Mouse (Mus musculus) embryonic facial prominence, embryonic 13.5 days (tissue): ENCODE data around the gene Slc25a16. TPM values are rescaled to one million over a fixed set of nuclear protein-coding genes. Genes with fewer than 3 reads are reported as not detected.

Source experiments
- ATAC-seq: fragments of 200-750 bp; cut with Nextera tagmentation; 2 replicates; pipeline ENCODE4 v1.8.0; 2017; ENCODE audit warnings: low read depth; ENCODE audit not compliant: insufficient number of reproducible peaks, insufficient read depth, low FRiP score, low TSS enrichment
- H3K27ac ChIP-seq: fragments of 300-500 bp; sonication (generic); 2 replicates; pipeline ENCODE4 v1.5.1; 2015; ENCODE audit warnings: moderate library complexity, mild to moderate bottlenecking, inconsistent platforms
- H3K27me3 ChIP-seq: fragments of 300-500 bp; sonication (generic); 2 replicates; pipeline ENCODE4 v1.6.1; 2015; ENCODE audit warnings: mild to moderate bottlenecking, inconsistent platforms
- H3K36me3 ChIP-seq: fragments of 300-500 bp; sonication (generic); 2 replicates; pipeline ENCODE4 v1.6.1; 2015; ENCODE audit warnings: mild to moderate bottlenecking, inconsistent platforms
- H3K4me1 ChIP-seq: fragments of 300-500 bp; sonication (generic); 2 replicates; pipeline ENCODE4 v1.6.1; 2015; ENCODE audit warnings: inconsistent platforms
- H3K4me2 ChIP-seq: fragments of 300-500 bp; sonication (generic); 2 replicates; pipeline ENCODE4 v1.6.1; 2015; ENCODE audit warnings: moderate library complexity, mild to moderate bottlenecking, inconsistent platforms
- H3K4me3 ChIP-seq: fragments of 300-500 bp; sonication (generic); 2 replicates; pipeline ENCODE4 v1.5.1; 2015; ENCODE audit warnings: mild to moderate bottlenecking, inconsistent platforms
- H3K9ac ChIP-seq: fragments of 300-500 bp; sonication (generic); 2 replicates; pipeline ENCODE4 v1.6.1; 2015; ENCODE audit warnings: mild to moderate bottlenecking, inconsistent platforms
- H3K9me3 ChIP-seq: fragments of 300-500 bp; sonication (generic); 2 replicates; pipeline ENCODE4 v1.6.1; 2016; ENCODE audit warnings: inconsistent platforms
- WGBS: fragments of 180-500 bp; shearing (Covaris S2); methylation state at CpG from one replicate; pipeline ENCODE4 v1.1.7; 2015; ENCODE audit warnings: mixed read lengths; 5-methylcytosine and 5-hydroxymethylcytosine counted together
- polyA plus RNA-seq: library from polyadenylated mRNA; unstranded; fragments of >200 nt; fragmentation: Nextera tagmentation; extraction: Ambion mirVana; gene quantifications from 2 replicates; pipeline ENCODE4 v1.2.1, GENCODE M21; 2015

Gene Slc25a16
- polyA plus RNA-seq, 1 experiment from 2014 or later, result 11.5 TPM

DNA sequence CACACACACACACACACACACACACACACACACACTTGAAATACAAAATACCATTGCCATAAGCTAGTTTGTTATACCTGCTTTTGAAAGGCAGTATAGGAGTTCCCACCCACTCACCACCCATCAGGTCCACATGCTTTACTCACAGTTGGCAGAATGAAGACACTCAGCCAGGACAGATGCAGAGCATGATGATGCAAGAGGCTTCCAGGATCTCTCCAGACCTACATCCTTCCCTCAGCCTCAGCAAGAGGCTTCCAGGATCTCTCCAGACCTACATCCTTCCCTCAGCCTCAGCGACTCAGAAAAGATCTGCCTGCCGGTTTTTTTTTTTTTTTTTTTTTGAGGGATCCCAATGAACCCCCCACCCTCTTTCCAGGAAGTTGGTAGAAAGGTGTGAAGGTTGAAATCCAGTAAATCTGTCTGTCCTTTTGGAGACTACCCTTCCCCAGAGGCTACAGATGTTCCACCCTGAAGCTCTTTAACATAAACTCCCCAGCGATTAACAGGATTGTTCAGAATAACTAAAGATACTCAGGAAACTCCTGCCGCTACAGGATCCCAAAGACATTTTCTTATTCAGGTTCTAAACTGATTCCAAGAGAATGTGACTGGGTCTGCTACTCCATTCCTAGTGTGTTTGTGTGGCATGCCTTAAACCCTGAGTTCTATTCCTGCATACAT is 27.7 kb upstream of the Slc25a16 start:
- no peaks in the 10 kb centered on the region for H3K9me3 ChIP-seq
- no peak overlapping the region for H3K9ac ChIP-seq
- 33% methylated on average over 4 of the region's 4 CpGs for WGBS
- H3K27me3 ChIP-seq, result no peaks in the 10 kb centered on the region
- H3K4me1 ChIP-seq, result no peaks in the 10 kb centered on the region
- no peaks in the 10 kb centered on the region for H3K36me3 ChIP-seq
- H3K4me3 ChIP-seq, result no peak overlapping the region
- H3K4me2 ChIP-seq, result no peak overlapping the region
- ATAC-seq, result no peak
- no peak overlapping the region for H3K27ac ChIP-seq

DNA sequence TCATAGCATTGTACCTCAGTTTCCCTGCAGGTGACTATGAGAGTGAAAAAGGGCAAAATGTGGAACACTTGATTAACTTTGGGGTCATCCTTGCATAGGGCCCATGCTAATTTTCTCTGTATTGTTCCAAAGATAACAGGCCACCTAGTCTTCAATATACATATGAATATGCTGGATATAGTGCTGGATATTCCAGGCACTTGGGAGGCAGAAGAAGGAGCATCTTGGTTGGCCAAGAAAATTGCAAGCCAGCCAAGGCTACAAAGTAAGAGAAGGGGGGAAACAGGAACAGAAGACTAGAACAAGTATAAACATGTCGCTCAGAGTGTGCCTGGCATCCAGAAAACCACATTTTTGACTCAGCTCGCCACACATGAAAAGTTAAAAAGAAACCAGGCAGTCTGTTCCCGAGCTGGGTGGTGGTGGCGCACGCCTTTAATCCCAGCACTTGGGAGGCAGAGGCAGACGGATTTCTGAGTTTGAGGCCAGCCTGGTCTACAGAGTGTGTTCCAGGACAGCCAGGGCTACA is 27.0 kb upstream of the Slc25a16 start:
- no peaks in the 10 kb centered on the region for H3K9me3 ChIP-seq
- H3K27me3 ChIP-seq, result no peaks in the 10 kb centered on the region
- WGBS, result 50% methylated on average over 6 of the region's 6 CpGs
- ATAC-seq, result no peak
- H3K27ac ChIP-seq, result no peak overlapping the region
- no peaks in the 10 kb centered on the region for H3K4me1 ChIP-seq
- H3K4me2 ChIP-seq, result no peak overlapping the region
- H3K36me3 ChIP-seq, result no peaks in the 10 kb centered on the region
- H3K4me3 ChIP-seq, result no peak overlapping the region
- no peak overlapping the region for H3K9ac ChIP-seq

DNA sequence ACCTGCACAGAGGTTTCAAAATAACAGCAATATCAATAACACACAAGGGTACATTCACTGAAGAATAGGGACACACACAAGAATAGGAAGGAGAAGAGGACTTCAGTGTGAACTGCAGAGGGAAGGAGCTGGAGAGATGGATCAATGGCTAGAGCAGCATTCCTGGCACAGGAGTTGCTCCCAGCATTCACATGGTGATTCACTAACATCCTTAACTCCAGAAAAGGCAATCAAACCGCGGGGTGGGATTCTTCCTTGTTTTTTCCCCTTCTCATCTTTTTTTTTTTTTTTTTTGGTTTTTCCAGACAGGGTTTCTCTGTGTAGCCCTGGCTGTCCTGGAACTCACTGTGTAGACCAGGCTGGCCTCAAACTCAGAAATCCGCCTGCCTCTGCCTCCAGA is 26.0 kb upstream of the Slc25a16 start:
- WGBS, result 75% methylated on average over 3 of the region's 3 CpGs
- no peak for ATAC-seq
- Histone ChIP-seq H3K27me3 (no peaks in the 10 kb centered on the region), H3K9ac (no peak overlapping the region), H3K9me3 (no peaks in the 10 kb centered on the region), H3K4me1 (no peaks in the 10 kb centered on the region), H3K36me3 (no peaks in the 10 kb centered on the region), H3K4me3 (no peak overlapping the region), H3K4me2 (no peak overlapping the region), H3K27ac (no peak overlapping the region)

DNA sequence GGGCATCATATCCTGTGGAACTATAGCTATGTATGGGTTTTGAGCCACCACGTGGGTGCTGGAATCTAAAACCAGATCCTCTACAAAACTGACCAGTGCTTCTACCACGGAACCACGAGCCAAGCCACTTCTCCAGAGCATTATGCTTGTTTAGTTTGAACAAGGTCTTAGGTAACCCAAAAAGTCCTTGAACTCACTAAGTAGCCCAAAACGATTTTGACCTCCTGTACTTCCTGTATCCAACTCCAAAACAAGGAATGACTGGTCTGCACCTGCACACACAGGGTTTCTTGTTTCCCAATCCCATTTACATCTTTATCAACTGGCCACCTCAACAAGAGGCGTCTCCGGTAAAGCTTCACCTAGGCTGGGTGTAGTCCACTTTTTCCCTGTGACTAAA is 25.0 kb upstream of the Slc25a16 start:
- 75% methylated on average over 6 of the region's 6 CpGs for WGBS
- no peak for ATAC-seq
- H3K36me3 ChIP-seq, result no peaks in the 10 kb centered on the region
- no peaks in the 10 kb centered on the region for H3K4me1 ChIP-seq
- H3K9ac ChIP-seq, result no peak overlapping the region
- no peak overlapping the region for H3K27ac ChIP-seq
- H3K27me3 ChIP-seq, result no peaks in the 10 kb centered on the region
- no peak overlapping the region for H3K4me3 ChIP-seq
- H3K9me3 ChIP-seq, result no peaks in the 10 kb centered on the region
- H3K4me2 ChIP-seq, result no peak overlapping the region

DNA sequence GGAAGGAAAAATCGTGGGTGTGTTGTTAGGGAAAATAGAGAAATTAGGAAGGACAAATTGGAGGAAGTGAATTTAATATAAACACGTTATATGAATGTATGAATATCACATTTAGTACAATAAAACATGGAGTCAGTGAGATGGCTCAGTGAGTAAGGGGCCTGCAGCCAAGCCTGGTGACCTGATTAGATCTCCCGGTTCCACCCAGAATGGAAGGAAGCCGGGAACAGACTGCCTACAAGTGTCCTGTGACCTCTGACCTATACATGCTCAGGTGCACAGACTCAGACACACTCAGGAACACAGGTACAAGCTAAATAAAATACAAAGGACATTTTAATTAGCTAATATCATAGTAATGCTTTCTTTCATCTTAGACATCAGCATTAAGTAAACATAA is 24.4 kb upstream of the Slc25a16 start:
- H3K4me1 ChIP-seq, result no peaks in the 10 kb centered on the region
- H3K9ac ChIP-seq, result no peak overlapping the region
- no peak overlapping the region for H3K4me2 ChIP-seq
- 68% methylated on average over 4 of the region's 4 CpGs for WGBS
- H3K36me3 ChIP-seq, result no peaks in the 10 kb centered on the region
- no peak overlapping the region for H3K4me3 ChIP-seq
- H3K27me3 ChIP-seq, result no peaks in the 10 kb centered on the region
- H3K27ac ChIP-seq, result no peak overlapping the region
- no peak for ATAC-seq
- H3K9me3 ChIP-seq, result no peaks in the 10 kb centered on the region

DNA sequence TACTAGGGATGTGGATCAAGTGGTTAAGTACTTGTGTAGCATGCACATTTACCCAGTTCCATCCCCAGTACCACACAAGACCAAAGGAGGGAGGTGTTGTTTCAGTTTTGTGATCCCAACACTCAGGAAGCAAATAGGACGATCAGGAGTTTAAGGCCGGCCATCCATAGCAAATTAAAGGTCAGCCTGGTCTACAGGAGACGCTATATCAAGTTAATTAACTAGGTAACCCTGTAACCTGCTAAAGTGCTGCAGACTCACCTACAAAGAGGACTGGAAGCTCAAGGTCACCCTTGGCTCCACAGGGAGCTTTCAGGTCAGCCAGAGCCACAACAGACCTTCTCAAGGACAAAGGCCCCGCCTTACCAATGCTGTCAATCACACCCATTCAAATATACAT is 23.7 kb upstream of the Slc25a16 start:
- no peak overlapping the region for H3K27ac ChIP-seq
- H3K9me3 ChIP-seq, result no peaks in the 10 kb centered on the region
- no peaks in the 10 kb centered on the region for H3K36me3 ChIP-seq
- 65% methylated on average over 4 of the region's 4 CpGs for WGBS
- H3K4me2 ChIP-seq, result no peak overlapping the region
- H3K4me1 ChIP-seq, result no peaks in the 10 kb centered on the region
- H3K9ac ChIP-seq, result no peak overlapping the region
- H3K4me3 ChIP-seq, result no peak overlapping the region
- H3K27me3 ChIP-seq, result no peaks in the 10 kb centered on the region
- ATAC-seq, result no peak

DNA sequence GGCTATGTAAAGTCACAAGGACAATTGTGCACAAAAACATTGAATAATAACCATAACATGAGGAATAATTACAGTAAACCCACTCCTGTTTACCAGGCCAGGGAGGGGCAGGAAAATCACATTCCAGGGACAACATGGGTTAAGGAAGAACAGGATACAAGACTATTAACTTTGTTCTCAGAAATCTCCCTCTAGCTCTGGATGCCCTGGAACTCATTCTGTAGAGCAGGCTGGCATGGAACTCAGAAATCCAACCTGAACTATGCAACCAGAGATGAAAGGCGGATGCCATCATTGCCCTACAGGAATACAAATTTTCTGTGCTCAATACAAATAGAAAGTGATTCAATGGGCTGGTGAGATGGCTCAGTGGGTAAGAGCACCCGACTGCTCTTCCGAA is 23.0 kb upstream of the Slc25a16 start:
- WGBS, result 95% methylated on average over 3 of the region's 3 CpGs
- ATAC-seq, result no peak

DNA sequence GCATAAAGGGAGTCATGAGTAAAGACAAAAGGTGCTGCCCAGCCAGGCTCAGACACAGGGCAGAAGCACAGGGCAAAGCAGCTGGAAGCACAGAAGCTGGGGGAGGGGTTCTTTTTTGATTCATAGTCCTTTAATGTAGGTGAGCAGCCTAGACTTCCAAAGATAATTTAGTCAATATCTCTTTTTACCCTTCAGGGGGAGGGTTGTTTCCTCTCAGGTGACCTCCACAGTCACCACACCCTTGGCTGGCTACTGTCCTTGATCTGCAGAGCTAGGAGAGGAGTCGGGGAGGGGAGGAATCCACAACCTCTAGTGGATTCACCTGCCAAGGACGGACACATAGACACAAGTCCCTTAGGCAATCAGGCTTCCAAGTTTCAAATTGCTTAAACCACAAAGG is 22.4 kb upstream of the Slc25a16 start:
- Histone ChIP-seq H3K4me1 (no peaks in the 10 kb centered on the region), H3K36me3 (no peaks in the 10 kb centered on the region), H3K4me3 (no peak overlapping the region), H3K27me3 (no peaks in the 10 kb centered on the region), H3K9me3 (no peaks in the 10 kb centered on the region), H3K4me2 (no peak overlapping the region), H3K27ac (no peak overlapping the region), H3K9ac (no peak overlapping the region)
- no peak for ATAC-seq
- 63% methylated on average over 2 of the region's 2 CpGs for whole genome bisulfite sequencing

More for the DNA sequence above, 23.0 kb upstream of the Slc25a16 start:
- H3K4me1 ChIP-seq, result no peaks in the 10 kb centered on the region
- H3K27me3 ChIP-seq, result no peaks in the 10 kb centered on the region
- no peak overlapping the region for H3K27ac ChIP-seq
- no peak overlapping the region for H3K9ac ChIP-seq
- H3K4me2 ChIP-seq, result no peak overlapping the region
- H3K9me3 ChIP-seq, result no peaks in the 10 kb centered on the region
- no peaks in the 10 kb centered on the region for H3K36me3 ChIP-seq
- H3K4me3 ChIP-seq, result no peak overlapping the region

DNA sequence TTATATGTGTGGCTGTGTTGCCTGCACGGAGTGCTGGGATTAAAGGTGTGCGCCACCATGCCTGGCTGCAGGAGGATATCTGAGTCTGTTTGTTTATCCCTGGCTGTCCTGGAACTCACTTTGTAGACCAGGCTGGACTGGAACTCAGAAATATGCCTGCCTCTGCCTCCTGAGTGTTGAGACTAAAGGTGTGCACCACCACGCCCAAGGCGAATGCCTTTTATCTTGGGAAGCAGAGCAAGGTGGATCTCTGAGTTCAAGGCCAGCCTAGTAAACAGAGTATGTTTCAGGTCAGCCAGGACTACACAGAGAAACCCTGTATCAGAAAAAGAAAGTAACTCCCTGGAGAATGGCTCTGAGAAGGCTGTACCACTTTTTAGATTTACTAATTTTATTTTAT is 20.3 kb upstream of the Slc25a16 start:
- Histone ChIP-seq H3K9me3 (no peaks in the 10 kb centered on the region), H3K36me3 (no peaks in the 10 kb centered on the region), H3K4me1 (no peaks in the 10 kb centered on the region), H3K27me3 (no peaks in the 10 kb centered on the region), H3K27ac (no peak overlapping the region), H3K4me3 (no peak overlapping the region), H3K4me2 (no peak overlapping the region), H3K9ac (no peak overlapping the region)
- WGBS, result 96% methylated on average over 4 of the region's 4 CpGs
- ATAC-seq, result no peak

DNA sequence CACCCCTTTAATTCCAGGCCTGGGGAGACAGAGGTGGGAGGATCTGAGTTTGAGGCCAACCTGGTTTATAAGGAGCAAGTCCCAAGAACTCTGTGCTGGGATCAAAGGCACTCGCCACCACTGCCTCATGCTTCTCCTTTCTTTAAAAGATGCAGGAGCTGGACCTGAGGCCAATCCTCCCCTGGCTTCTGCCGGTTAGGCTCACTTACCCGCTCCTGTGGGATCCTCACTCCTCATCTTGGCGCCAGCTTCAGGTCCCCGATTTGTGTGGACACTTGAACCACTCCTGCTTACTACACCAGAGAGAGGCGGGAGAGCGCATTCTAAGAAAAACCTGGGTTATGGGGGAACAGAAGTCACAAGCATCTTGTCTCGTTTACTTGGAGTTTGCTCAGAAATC is 18.6 kb upstream of the Slc25a16 start:
- H3K4me1 ChIP-seq, result no peaks in the 10 kb centered on the region
- WGBS, result 43% methylated on average over 8 of the region's 8 CpGs

DNA sequence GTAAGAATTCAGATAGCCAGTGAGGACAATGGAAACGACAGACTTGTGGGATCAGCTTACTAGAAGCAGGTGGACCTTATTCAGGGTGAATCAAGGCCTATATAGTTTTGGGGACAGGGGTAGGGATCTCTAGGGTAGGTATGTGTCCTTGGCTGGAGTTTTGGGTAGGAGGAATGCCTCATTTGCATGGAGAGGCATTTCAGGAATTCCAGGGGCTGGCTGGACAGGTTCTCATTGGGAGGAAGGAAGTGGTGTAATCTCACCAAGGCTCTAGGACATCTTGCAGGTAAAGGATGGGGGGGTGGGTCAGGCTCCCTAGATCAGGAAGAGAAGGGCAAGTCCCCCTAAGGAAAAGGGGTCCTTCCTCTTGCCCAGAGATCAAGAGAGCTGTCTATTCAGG is 17.6 kb upstream of the Slc25a16 start:
- H3K4me2 ChIP-seq, result no peak overlapping the region
- H3K4me3 ChIP-seq, result no peak overlapping the region
- no peak overlapping the region for H3K27ac ChIP-seq
- no peaks in the 10 kb centered on the region for H3K36me3 ChIP-seq
- H3K27me3 ChIP-seq, result no peaks in the 10 kb centered on the region
- 46% methylated on average over 1 of the region's 1 CpGs for WGBS
- H3K9me3 ChIP-seq, result no peaks in the 10 kb centered on the region
- no peak overlapping the region for H3K9ac ChIP-seq
- H3K4me1 ChIP-seq, result no peaks in the 10 kb centered on the region
- no peak for ATAC-seq

More for the DNA sequence above, 18.6 kb upstream of the Slc25a16 start:
- H3K27ac ChIP-seq, result no peak overlapping the region
- ATAC-seq, result no peak
- no peaks in the 10 kb centered on the region for H3K27me3 ChIP-seq
- no peak overlapping the region for H3K4me2 ChIP-seq
- H3K9me3 ChIP-seq, result no peaks in the 10 kb centered on the region
- no peak overlapping the region for H3K9ac ChIP-seq
- no peaks in the 10 kb centered on the region for H3K36me3 ChIP-seq
- H3K4me3 ChIP-seq, result no peak overlapping the region

DNA sequence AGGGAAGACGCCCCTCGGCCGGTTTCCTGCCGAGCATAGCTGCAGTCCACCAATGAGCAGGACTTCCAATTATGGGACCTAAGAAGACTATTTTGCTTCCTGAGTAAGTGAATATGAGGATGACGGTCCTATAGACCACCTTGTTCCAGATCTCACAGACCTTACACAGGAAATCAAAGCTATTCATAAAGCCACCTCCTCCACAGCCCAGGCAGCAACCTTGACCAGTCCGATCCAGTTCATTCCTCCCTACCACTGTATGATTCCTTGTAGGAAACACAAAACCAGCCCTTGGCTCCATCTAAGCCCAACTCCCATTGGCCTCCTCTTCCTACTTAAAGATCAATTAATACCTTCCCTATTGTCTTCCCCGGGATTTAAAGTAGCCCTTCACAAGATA is 14.1 kb upstream of the Slc25a16 start:
- Histone ChIP-seq H3K4me3 (no peak overlapping the region), H3K36me3 (no peaks in the 10 kb centered on the region), H3K27ac (no peak overlapping the region), H3K9ac (no peak overlapping the region), H3K9me3 (no peaks in the 10 kb centered on the region), H3K4me1 (no peaks in the 10 kb centered on the region), H3K4me2 (no peak overlapping the region), H3K27me3 (no peaks in the 10 kb centered on the region)
- ATAC-seq, result no peak
- WGBS, result 93% methylated on average over 7 of the region's 7 CpGs
